Mouse (Mus musculus) lung, postnatal 0 days (tissue): ENCODE measurements around the gene Ppan. TPM values are rescaled to one million over a fixed set of nuclear protein-coding genes. Genes with fewer than 3 reads are reported as not detected.
A peak's percentile ranks its signal among the peaks of the same experiment; 100 is the strongest.

Source experiments
- ATAC-seq: fragments of 200-750 bp; cut with Nextera tagmentation; 2 replicates; pipeline ENCODE4 v1.8.0; 2017; ENCODE audit warnings: moderate library complexity
- DNase-seq: peaks from one replicate; pipeline ENCODE4 v3.0.0-alpha.2; 2016; ENCODE audit warnings: low spot score
- H3K27ac ChIP-seq: fragments of 300-500 bp; sonication (generic); 2 replicates; pipeline ENCODE4 v1.5.1; 2014; ENCODE audit warnings: antibody characterized with exemption, mild to moderate bottlenecking, low read length, mixed read lengths
- H3K27me3 ChIP-seq: fragments of 300-500 bp; sonication (generic); replicated peaks from 2 replicates; pipeline ENCODE4 v1.6.1; 2014; ENCODE audit warnings: low read length, mixed read lengths; ENCODE audit not compliant: insufficient read depth
- H3K36me3 ChIP-seq: fragments of 300-500 bp; sonication (generic); 2 replicates; pipeline ENCODE4 v1.6.1; 2014; ENCODE audit warnings: low read length, mixed read lengths; ENCODE audit not compliant: insufficient read depth
- H3K4me1 ChIP-seq: fragments of 300-500 bp; sonication (generic); 2 replicates; pipeline ENCODE4 v1.6.1; 2014; ENCODE audit warnings: antibody characterized with exemption, low read depth, low read length, mixed read lengths; ENCODE audit not compliant: insufficient read depth
- H3K4me2 ChIP-seq: fragments of 300-500 bp; sonication (generic); replicated peaks from 2 replicates; pipeline ENCODE4 v1.6.1; 2014; ENCODE audit warnings: low read depth, mild to moderate bottlenecking, low read length, moderate library complexity, mixed read lengths
- H3K4me3 ChIP-seq: fragments of 300-500 bp; sonication (generic); 2 replicates; pipeline ENCODE4 v1.5.1; 2014; ENCODE audit warnings: low read depth, low read length
- H3K9ac ChIP-seq: fragments of 300-500 bp; sonication (generic); replicated peaks from 2 replicates; pipeline ENCODE4 v1.6.1; 2014; ENCODE audit warnings: low read depth, mild to moderate bottlenecking
- H3K9me3 ChIP-seq: fragments of 300-500 bp; sonication (generic); 2 replicates; pipeline ENCODE4 v1.6.1; 2016; ENCODE audit warnings: low read length, mixed read lengths
- CTCF ChIP-seq: IDR thresholded peaks from 2 replicates; pipeline ENCODE4 v1.5.1; 2016; ENCODE audit warnings: antibody characterized with exemption, mild to moderate bottlenecking
- EP300 ChIP-seq: IDR thresholded peaks from 2 replicates; pipeline ENCODE4 v1.6.1; 2016; ENCODE audit warnings: antibody characterized with exemption, mild to moderate bottlenecking, control low read depth
- WGBS: fragments of 180-500 bp; shearing (Covaris S2); extraction: QIAGEN DNeasy Blood & Tissue Kit; methylation state at CpG from one replicate; pipeline ENCODE4 v1.1.7; 2014; 5-methylcytosine and 5-hydroxymethylcytosine counted together
- polyA plus RNA-seq: library from polyadenylated mRNA; unstranded; fragments of >200 nt; fragmentation: Nextera tagmentation; extraction: Ambion mirVana; gene quantifications from 2 replicates; pipeline ENCODE4 v1.2.1, GENCODE M21; 2015

The Ppan gene
- polyA plus RNA-seq, 1 experiment from 2014 or later: 20.9 TPM

DNA sequence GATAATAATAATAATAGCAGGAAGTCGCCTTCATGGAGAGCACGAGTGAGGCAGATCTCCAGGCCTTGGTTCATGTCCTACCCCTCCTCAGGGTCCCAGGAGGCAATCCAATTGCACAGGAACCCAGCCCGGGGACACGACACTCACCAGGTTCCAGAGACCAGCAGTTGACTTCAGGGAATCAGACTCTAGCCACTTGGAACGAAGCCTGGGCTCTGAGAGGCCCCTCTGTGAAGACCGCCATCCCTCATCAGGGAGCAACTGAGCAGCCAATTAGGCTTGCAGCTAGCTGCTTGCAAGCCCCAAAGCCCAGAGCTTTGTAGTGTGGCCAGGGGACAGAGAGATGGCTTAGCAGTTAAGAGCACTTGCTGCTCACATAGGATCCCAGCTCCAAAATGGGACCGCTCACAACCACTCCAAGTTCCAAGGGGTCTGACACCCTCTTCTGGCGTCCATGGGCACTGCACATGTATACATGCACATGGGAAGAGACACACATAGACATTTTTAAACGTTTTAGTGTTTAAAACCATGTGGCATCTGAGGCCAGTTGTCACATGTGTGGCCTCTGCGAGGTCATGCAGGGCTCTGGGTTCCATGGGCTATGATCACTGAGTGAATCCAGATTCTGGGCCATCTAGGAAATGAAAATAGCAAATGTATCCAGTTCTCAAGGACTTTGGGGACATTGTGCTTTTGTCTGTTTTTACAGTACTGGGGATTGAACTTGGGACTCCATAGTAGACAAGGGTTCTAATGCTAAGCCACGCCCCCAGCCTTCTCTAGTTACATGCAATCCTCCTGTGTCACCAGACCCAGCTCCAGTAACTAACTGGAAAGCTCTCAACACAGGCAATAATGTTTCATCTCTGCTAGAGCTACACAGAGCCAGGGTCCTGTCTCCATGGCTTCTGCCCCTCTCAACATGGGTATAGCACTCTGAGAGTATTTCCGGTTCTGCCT is 17.5 kb upstream of the Ppan start:
- ATAC-seq: no peak
- DNase-seq: no peak
- no peak overlapping the region for H3K4me3 ChIP-seq
- H3K4me2 ChIP-seq: no peak overlapping the region
- peaks cover 4% of the 10 kb centered on the region; the same call in 1 of the 2 replicates for H3K4me1 ChIP-seq
- no peak overlapping the region for H3K9ac ChIP-seq
- 75% methylated on average over 12 of the region's 12 CpGs for WGBS
- 0 out of 2 replicates have a peak, but pooled peaks cover 7% of the 10 kb centered on the region for H3K36me3 ChIP-seq
- 0 out of 2 replicates have a peak, but pooled peaks cover 5% of the 10 kb centered on the region for H3K27me3 ChIP-seq
- H3K27ac ChIP-seq: no peak overlapping the region
- H3K9me3 ChIP-seq: no peaks in the 10 kb centered on the region
- TF ChIP-seq CTCF (peak; percentile 33), EP300 (no peak)

DNA sequence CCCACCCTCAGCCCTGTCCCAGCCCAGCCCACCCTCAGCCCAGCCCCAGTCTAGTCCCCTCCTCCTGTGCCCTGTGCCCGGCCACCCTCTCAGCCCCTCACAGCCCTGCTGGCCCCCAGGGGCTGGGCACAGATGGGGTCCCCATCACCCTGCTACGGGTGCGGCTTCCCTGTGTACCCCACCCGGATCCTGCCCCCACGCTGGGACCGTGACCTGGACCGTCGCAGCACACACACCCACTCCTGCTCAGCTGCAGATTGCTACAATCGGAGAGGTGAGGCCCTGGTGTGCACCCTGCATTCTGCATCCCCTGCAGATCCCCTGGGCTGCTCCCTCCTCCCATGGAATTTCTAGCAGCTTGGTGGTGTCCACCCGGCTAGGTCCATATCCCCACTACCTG is 15.0 kb upstream of the Ppan start:
- 87% methylated on average over 8 of the region's 10 CpGs for WGBS
- DNase-seq: no peak
- no peak for ATAC-seq
- H3K9ac ChIP-seq: no peak overlapping the region
- H3K9me3 ChIP-seq: no peaks in the 10 kb centered on the region
- H3K4me1 ChIP-seq: peaks cover 4% of the 10 kb centered on the region; the same call in 1 of the 2 replicates
- H3K36me3 ChIP-seq: 0 out of 2 replicates have a peak, but pooled peaks cover 7% of the 10 kb centered on the region
- H3K4me3 ChIP-seq: no peak overlapping the region
- H3K4me2 ChIP-seq: no peak overlapping the region
- H3K27ac ChIP-seq: no peak overlapping the region
- TF ChIP-seq EP300 (no peak), CTCF (no peak)
- H3K27me3 ChIP-seq: no peaks in the 10 kb centered on the region

- ATAC-seq: no peak
- Histone ChIP-seq H3K27ac (no peak overlapping the region), H3K27me3 (no peaks in the 10 kb centered on the region), H3K9me3 (no peaks in the 10 kb centered on the region), H3K4me1 (peaks cover 3% of the 10 kb centered on the region; the same call in 1 of the 2 replicates), H3K9ac (no peak overlapping the region), H3K4me3 (no peak overlapping the region), H3K4me2 (no peak overlapping the region), H3K36me3 (0 out of 2 replicates have a peak, but pooled peaks cover 7% of the 10 kb centered on the region)
- no peak for DNase-seq
- WGBS: 79% methylated on average over 12 of the region's 12 CpGs
- no peak for TF ChIP-seq CTCF
- TF ChIP-seq EP300: no peak
Observed at GRCm38 (mm10) chr9:20873521-20873920, 14.5 kb upstream of the Ppan start.

DNA sequence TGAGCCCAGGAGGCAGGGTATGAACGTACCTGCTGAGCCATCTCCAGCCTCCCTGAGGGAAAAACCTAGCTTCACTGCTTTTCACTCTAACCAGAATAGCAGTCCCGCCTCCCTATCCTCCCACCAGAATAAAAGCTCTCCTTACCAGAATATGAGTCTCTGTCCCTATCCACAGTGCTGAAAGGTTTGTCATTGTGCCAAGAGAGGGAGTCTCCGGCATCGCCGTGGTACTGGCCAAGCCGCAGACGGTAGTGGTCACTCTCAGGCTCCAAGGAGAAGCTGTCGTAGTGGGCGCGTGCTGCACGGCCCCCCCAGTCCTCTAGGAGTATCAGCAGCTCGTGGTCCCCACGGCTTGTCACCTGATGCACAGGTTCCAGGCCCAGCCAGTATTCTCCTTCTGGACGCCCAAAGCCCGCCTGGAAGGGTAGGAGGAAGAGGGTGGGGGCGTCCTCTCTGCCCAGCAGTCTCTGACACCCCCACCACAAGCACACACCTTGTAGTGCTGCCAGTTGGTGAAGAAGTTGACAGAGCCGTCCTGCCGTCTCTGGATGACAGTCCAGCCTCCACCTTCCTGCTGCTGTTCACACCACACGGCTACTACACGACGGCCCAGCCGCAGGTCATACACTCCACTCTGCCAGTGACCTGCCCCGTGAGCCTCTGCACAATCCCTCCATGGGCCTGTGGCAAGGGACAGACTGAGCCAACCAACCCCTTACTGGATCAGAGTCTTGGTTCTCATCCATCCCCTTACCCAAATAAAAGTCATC is 12.8 kb upstream of the Ppan start:
- H3K36me3 ChIP-seq: 0 out of 2 replicates have a peak, but pooled peaks cover 7% of the 10 kb centered on the region
- H3K4me1 ChIP-seq: no peaks in the 10 kb centered on the region
- TF ChIP-seq CTCF (no peak), EP300 (no peak)
- no peaks in the 10 kb centered on the region for H3K27me3 ChIP-seq
- whole genome bisulfite sequencing: 62% methylated on average over 23 of the region's 23 CpGs
- no peaks in the 10 kb centered on the region for H3K9me3 ChIP-seq
- H3K27ac ChIP-seq: no peak overlapping the region
- no peak overlapping the region for H3K4me2 ChIP-seq
- no peak overlapping the region for H3K4me3 ChIP-seq
- DNase-seq (no peak), ATAC-seq (no peak)
- no peak overlapping the region for H3K9ac ChIP-seq

- Histone ChIP-seq H3K27ac (no peak overlapping the region), H3K9me3 (no peaks in the 10 kb centered on the region), H3K36me3 (0 out of 2 replicates have a peak, but pooled peaks cover 7% of the 10 kb centered on the region), H3K4me2 (no peak overlapping the region), H3K4me1 (no peaks in the 10 kb centered on the region), H3K27me3 (no peaks in the 10 kb centered on the region), H3K4me3 (no peak overlapping the region), H3K9ac (no peak overlapping the region)
- no peak for DNase-seq
- 61% methylated on average over 8 of the region's 9 CpGs for WGBS
- no peak for TF ChIP-seq CTCF
- no peak for TF ChIP-seq EP300
- no peak for ATAC-seq
Observed at GRCm38 (mm10) chr9:20876318-20877117, 11.5 kb upstream of the Ppan start.
